In the genomic region with DNA sequence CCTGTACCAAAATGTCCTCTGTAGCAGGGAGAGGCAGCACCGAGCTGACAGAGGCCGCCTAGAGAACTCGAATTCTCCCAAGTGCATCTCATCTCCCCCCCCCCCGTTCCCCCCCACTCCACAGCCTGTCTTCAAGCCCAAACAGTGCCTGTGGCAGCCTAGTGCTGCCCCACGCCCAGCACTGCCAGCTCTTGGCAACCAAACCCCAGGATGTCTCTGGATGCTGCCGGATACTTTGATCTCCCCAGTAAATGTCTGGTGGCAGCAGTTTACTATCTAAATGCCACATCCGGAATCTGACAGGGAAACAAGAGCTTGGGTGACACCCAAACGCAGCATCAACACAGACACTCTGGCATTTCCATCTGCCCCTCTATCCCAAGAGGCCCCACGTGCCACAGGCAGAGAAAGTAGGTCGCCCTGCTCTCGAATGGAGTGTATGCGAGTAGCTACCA, we compare ENCODE assay signal across 9 mouse cellular contexts.
DNase-seq lines count a peak whose midpoint lies in the region; ATAC-seq and TF ChIP-seq lines count a peak whose summit lies in the region.
"Had no signal": no experiment of that assay in that cellular context is flagged by ENCODE, and none has a peak within 500 bp of the region (broad histone marks: within the 10 kb centered on the region; RNA-seq: fewer than 3 reads in every experiment).

No protein-coding gene starts in this region.

- H3K4me2 ChIP-seq in hindbrain, embryonic 13.5 days, result no peak overlapping the region
- H3K4me2 ChIP-seq in stomach, postnatal 0 days (replicated peaks; ENCODE audit: low read depth), result no peak overlapping the region

- H3K9me3 ChIP-seq in hindbrain, embryonic 13.5 days, result no peaks in the 10 kb centered on the region
- no peaks in the 10 kb centered on the region for H3K9me3 ChIP-seq in hindbrain, embryonic 10.5 days
- no peaks in the 10 kb centered on the region for H3K9me3 ChIP-seq in stomach, postnatal 0 days (ENCODE audit: control insufficient read depth, low read length)
- H3K9me3 ChIP-seq: limb, embryonic 10.5 days had no signal

- no peak overlapping the region for H3K27ac ChIP-seq in hindbrain, embryonic 13.5 days
- H3K27ac ChIP-seq in hindbrain, embryonic 10.5 days, result no peak overlapping the region
- H3K27ac ChIP-seq in stomach, postnatal 0 days (replicated peaks), result no peak overlapping the region
- H3K27ac ChIP-seq: limb, embryonic 10.5 days had no signal

- 52% methylated on average over 12 of the region's 12 CpGs for WGBS in hindbrain, embryonic 13.5 days
- 59% methylated on average over 12 of the region's 12 CpGs for WGBS in hindbrain, embryonic 10.5 days
- WGBS in stomach, postnatal 0 days, result 57% methylated on average over 12 of the region's 12 CpGs

- ATAC-seq in hindbrain, embryonic 13.5 days (ENCODE audit: low FRiP score), result 0 out of 2 replicates have a peak, but pooled peaks have one; percentile 57
- ATAC-seq in cerebellum, adult (ENCODE audit: insufficient number of reproducible peaks, low FRiP score, low TSS enrichment), result peak; percentile 76; the same call in 1 of the 2 replicates
- ATAC-seq in megakaryocyte progenitor cell, adult 5-6 weeks (replicated peaks; ENCODE audit: poor library complexity), result peak; percentile 17; the same call in 1 of the 2 replicates
- ATAC-seq in stomach, postnatal 0 days (ENCODE audit: low FRiP score, low TSS enrichment), result no peak

- TF ChIP-seq EP300 in stomach, postnatal 0 days (optimal IDR thresholded peaks at IDR 0.05), result no peak

- TF ChIP-seq CTCF in stomach, postnatal 0 days (IDR thresholded peaks at IDR 0.05; ENCODE audit: low read depth), result no peak

- H3K4me1 ChIP-seq in hindbrain, embryonic 13.5 days (replicated peaks), result peaks cover 9% of the 10 kb centered on the region; the same call in 1 of the 2 replicates
- peaks cover 19% of the 10 kb centered on the region for H3K4me1 ChIP-seq in hindbrain, embryonic 10.5 days (replicated peaks)
- H3K4me1 ChIP-seq in stomach, postnatal 0 days (replicated peaks; ENCODE audit: control insufficient read depth, insufficient read depth), result no peaks in the 10 kb centered on the region
- H3K4me1 ChIP-seq: limb, embryonic 10.5 days had no signal

- H3K9ac ChIP-seq in hindbrain, embryonic 13.5 days, result no peak overlapping the region
- no peak overlapping the region for H3K9ac ChIP-seq in stomach, postnatal 0 days (ENCODE audit: low read length)

- no peaks in the 10 kb centered on the region for H3K36me3 ChIP-seq in hindbrain, embryonic 13.5 days
- no peaks in the 10 kb centered on the region for H3K36me3 ChIP-seq in hindbrain, embryonic 10.5 days
- H3K36me3 ChIP-seq in stomach, postnatal 0 days (ENCODE audit: control insufficient read depth, insufficient read depth, low read length), result no peaks in the 10 kb centered on the region
- H3K36me3 ChIP-seq: limb, embryonic 10.5 days had no signal

- DNase-seq in hindbrain, embryonic 10.5 days (ENCODE audit: low spot score), result no peak
- DNase-seq in cerebellum, adult 9-11 months, result peak; percentile 81
- no peak for DNase-seq in stomach, postnatal 0 days (ENCODE audit: low spot score)
- DNase-seq in yolk sac, embryonic 10.5 days (ENCODE audit: low spot score), result no peak
- DNase-seq: lung, adult 18-20 months had no signal

- no peaks in the 10 kb centered on the region for H3K27me3 ChIP-seq in hindbrain, embryonic 13.5 days
- peaks cover 4% of the 10 kb centered on the region; the same call in 1 of the 2 replicates for H3K27me3 ChIP-seq in hindbrain, embryonic 10.5 days (ENCODE audit: insufficient read depth, poor library complexity, severe bottlenecking)
- no peaks in the 10 kb centered on the region for H3K27me3 ChIP-seq in stomach, postnatal 0 days (ENCODE audit: control insufficient read depth, insufficient read depth, low read length)

- no peak overlapping the region for H3K4me3 ChIP-seq in hindbrain, embryonic 13.5 days
- H3K4me3 ChIP-seq in hindbrain, embryonic 10.5 days, result no peak overlapping the region
- H3K4me3 ChIP-seq in stomach, postnatal 0 days (ENCODE audit: low read depth, low read length), result no peak overlapping the region
- H3K4me3 ChIP-seq: limb, embryonic 10.5 days had no signal
